Mouse (Mus musculus): Measurements from ENCODE around the gene Arhgap5. TPM values are rescaled to one million over a fixed set of nuclear protein-coding genes. Genes with fewer than 3 reads are reported as not detected.

Arhgap5 gene
- total RNA-seq (2021) = 10 to 100 TPM; 74.5 to 87.3 TPM
- 0.40 and 0.53 TPM in 2 replicates for polyA plus RNA-seq (2012; rRNA removed)
- long read RNA-seq, full-length matches to known transcripts = 2 of 14 reads
- long read RNA-seq, partial matches to known transcripts = 2 of 14 reads
- long read RNA-seq, other reads (novel, unspliced or antisense) = 10 of 14 reads

DNA sequence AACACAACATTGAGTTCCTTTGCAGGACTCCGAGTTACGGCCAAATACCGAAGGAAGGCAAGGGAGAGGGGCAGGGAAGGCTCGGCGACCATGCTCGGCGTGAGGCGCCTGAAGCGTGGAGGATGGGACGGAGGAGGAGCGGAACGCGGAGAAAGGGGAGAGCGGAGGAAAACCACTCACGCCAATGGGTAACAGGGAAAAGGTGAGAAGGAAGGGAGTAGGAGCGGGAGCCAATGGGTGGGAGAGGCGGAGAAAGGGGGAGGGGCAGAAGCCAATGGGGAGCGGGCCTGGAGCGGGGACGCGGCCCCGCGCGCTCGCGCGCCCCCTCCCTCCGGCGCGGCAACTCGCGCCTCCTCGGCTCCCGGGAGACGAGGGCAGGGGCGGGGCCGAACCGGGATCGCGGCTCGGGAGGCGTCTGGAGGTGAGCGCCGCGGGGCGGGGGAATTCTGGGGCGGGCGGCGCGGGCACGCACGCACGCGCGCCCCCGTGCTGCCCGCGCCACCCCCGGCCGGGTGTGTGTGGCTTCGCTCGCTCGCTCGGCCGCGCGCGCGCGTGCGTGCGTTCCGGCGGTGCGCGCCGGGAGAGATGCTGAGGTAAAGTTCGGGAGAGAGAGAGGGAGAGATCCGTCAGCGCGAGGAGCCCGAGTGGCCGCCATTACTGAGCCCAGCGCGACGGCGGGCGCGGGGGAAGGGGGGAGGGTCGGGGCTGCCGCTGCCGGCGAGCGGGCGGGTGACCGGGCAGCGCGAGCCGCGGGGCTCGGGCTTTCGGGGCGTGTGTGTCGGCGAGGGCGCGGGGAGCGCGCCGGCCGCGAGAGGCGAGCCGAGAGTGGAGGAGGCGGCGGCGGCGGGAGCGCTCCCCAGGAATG lies at the start of gene Arhgap5:
TSS of gene Arhgap5 (plus strand) at position 517 of the 865 bp plus-strand sequence.
- peak; percentile 99 for DNase-seq

GRCm38 (mm10) chr12:52464593-52464992 lies 39.2 kb upstream of the Arhgap5 start:
- DNase-seq = peak; percentile 71

- no peak for DNase-seq
These were observed 32.2 kb upstream of the Arhgap5 start for GRCm38 (mm10) chr12:52471621-52472020.

GRCm38 (mm10) chr12:52473988-52474968 lies 29.5 kb upstream of the Arhgap5 start:
- no peak for DNase-seq

- DNase-seq = no peak
These were observed 27.7 kb upstream of the Arhgap5 start for GRCm38 (mm10) chr12:52476036-52476435.

DNA sequence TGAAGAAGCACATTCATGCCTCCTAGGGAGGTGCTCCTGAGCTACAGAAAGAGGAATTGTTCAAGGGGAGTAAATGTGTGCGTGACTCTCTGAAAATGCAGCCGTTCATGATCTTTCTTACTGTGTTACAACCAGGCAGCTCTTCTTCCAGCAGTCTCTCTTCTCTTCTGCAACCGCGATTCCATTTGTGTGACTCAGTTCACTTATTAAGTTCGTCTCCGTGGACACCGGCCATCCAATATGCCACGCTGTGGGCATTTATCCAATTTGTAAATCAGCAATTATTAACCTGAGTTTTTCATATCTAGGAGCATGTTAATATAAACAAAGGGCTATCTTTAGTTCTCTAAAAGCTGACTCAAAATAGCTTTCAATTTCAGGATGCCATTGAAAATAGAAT lies 25.2 kb upstream of the Arhgap5 start:
- DNase-seq = no peak

- no peak for DNase-seq
These were observed 24.4 kb upstream of the Arhgap5 start for GRCm38 (mm10) chr12:52479323-52479722.

DNA sequence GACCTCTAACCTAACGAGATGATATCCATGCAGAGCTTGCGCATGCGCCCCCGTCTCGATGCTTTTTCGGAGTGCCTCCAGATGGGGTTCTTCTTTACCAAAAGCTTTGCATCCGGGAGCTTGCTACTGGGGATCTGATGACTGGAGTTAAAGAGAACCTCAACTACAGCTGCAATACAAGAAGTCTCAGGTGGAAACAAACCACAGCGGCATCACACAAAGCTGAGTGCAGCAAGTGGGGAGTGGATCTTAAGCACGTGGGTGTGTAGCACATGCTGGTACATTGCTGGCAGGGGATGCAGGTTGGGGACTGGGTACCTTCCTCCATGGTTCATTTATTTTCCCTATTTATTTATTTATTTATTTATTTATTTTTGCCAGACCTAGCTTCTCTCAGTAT lies 22.9 kb upstream of the Arhgap5 start:
- no peak for DNase-seq

DNA sequence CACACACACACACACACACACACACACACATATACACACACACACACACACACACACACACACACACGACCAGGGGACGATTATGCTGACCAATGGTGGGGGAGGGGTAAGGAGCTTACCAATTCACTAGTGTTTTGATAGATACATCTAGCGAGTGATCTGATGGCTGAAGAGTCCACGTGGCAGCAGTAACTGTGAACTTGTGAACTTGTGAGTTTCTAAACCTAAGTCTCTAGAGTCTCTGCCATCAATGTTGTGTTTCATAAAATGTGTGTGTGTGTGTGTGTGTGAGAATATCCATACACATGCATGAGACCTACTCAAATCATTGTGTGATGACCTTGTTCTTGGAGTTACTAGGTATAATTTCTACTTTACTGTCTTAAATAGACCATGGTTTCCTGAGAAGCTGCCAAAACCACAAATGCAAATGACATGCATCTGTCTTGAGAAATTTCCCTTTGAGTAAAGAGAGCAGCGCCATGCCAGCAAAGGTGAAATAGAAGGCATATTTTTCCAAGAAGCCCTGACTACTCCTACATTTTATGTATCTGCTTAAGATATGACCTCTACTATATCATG lies 21.7 kb upstream of the Arhgap5 start:
- no peak for DNase-seq

DNA sequence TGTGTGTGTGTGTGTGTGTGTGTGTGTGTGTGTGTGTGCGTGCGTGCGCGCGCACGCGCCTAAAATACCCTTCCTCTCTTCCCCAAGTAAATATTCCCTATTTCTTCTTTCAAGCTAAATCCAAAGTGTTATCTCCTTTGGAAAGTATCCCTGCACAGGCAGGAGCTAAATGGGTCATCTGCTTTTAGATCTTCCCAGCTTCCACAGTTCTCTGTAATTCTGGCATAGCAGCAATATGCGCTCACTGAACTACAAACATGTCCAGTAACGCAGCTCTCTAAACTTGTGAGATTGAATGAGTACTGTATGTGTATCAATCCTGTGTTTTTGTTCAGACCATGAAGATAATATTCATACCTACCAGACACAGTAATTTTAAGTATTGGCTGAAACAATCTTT lies 20.6 kb upstream of the Arhgap5 start:
- DNase-seq = no peak

DNA sequence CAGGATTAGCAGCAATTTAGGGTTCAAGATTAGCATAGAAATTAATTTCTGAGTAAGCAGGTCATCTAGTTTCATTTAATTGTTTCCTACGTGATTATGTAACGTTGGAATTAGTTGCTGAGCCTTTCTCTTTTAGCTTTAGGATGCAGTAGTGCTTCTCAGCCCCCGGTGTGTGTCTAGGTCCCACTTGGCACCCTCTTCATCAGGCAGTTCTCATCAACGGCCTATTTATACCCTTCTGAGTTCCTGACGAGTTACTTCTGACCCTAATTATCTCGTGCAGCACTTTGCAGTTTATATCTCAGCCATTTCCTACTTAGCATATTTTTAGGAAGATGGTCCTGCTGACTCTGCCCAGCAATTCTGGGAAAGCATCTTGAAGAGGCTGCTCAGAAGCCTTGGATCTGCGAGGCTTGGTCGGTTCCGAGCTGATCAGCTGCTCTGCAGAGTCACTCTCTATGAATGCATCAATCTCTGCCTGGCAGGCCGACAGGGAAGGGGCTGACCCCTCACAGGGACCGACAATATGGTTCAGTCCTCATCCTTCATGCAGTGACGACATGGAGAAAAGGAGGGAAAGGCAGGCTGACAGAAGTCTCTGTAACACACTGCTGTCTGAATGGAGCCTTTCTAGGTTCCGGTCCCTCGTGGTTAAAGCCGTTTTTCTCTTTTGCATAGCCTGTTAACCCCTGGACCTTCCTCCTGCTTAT lies 15.4 kb upstream of the Arhgap5 start:
- no peak for DNase-seq

- no peak for DNase-seq
These were observed 10.5 kb upstream of the Arhgap5 start for GRCm38 (mm10) chr12:52493281-52493681.

DNA sequence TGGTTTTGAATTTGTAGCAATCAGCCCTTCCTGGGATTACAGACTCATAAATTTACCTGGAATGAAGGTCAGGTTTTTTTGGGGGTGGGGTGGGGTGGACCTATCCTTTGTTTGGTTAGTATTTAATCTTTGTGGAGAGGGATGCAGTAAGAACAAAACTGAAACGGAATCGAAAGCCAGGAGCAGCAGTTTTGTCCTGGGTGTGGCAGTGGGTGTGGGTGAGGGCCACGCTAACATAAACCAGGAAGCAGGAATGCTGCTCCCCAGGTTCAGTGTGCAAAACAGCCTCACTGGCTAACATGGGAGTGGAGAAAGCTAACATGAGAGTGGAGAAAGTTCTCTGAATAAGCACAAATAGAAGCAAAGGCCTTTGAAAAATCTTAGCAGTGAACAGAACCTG lies 6.6 kb upstream of the Arhgap5 start:
- no peak for DNase-seq

DNA sequence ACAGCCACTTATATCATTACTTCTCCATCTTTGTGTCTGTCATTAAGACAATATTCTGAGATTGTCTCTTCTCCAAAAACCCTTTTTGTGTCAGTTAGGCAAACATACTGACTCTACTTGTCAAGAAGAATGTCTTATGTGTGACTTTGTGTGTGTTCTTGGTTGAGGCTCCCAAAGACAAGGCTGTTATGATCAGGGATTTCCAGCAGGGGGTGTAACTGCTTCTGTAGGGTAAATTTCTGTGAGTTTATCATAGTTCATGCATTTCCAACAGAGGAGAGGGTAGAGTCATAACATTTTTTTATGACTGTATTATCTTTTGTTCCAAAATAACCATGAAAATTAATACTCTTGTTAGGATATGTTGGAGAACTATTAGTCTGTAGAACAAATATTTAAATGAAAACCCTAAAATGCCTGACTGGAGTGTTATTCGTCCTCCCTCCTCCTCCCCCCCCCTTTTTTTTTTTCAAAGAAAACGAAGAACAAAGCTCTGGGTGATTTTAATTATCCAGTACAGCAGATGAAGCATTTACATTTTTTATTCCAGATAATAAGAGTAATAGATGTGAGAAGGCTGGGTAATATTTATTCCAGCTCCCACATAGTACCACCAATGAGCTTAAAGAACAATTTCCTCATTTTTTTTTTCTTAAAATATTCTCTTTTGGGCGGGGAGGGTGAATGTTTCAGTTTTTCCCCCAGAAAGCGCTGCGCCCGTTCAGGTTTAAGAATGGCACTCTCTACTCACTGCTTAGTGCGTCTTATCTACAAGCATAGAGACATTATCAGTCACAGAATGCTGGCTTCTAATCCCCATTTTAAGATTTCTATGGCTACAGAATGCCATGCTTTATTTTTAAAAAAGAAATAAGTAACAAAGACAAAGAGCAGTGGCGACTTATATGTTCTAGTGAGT lies 2.6 kb upstream of the Arhgap5 start:
- peak; percentile 40 for DNase-seq

GRCm38 (mm10) chr12:52502161-52502560 lies 1.6 kb upstream of the Arhgap5 start:
- DNase-seq = no peak

- DNase-seq = no peak
These were observed 679 bp upstream of the Arhgap5 start for GRCm38 (mm10) chr12:52503131-52503455.

- DNase-seq = peak; percentile 71
These were observed 784 bp downstream of the Arhgap5 start for GRCm38 (mm10) chr12:52504331-52505181.

- DNase-seq = no peak
These were observed 20.9 kb downstream of the Arhgap5 start for GRCm38 (mm10) chr12:52524699-52525098.

GRCm38 (mm10) chr12:52525486-52525885 lies 21.7 kb downstream of the Arhgap5 start:
- DNase-seq = no peak

Measured in adrenal gland, adult 2 months (tissue).